Mouse (Mus musculus) heart, postnatal 4 days (tissue): ENCODE results near the gene Taf9b. TPM values are rescaled to one million over a fixed set of nuclear protein-coding genes. Genes with fewer than 3 reads are reported as not detected.

Source experiments
- total RNA-seq, 2 experiments: library from RNA; stranded (reverse); gene quantifications; 2 replicates each; pipeline ENCODE4 v1.2.3; 2021

Taf9b gene
- total RNA-seq, 2 experiments from 2014 or later: 15.1 to 18.3 TPM

Other genes starting within 250 kb of the Taf9b start
- 10 to 100 TPM; 44.6 to 44.7 TPM for gene Magt1, start 209.3 kb downstream of the Taf9b start, total RNA-seq
- gene Cox7b, start 205.5 kb downstream of the Taf9b start, total RNA-seq: 1,000 to 10,000 TPM; 1,187 to 1,211 TPM
- 10 to 100 TPM; 13.1 to 15.0 TPM for gene Atp7a, start 193.9 kb downstream of the Taf9b start, total RNA-seq
- gene Tlr13, start 78.0 kb downstream of the Taf9b start, total RNA-seq: under 1 TPM; 0.70 to 0.91 TPM
- 100 to 1,000 TPM; 670 to 689 TPM for gene Pgk1, start 34.1 kb downstream of the Taf9b start, total RNA-seq
- gene Fnd3c2, start 34.2 kb upstream of the Taf9b start, total RNA-seq: not detected